ENCODE assay signal across 8 mouse cellular contexts in the genomic region with DNA sequence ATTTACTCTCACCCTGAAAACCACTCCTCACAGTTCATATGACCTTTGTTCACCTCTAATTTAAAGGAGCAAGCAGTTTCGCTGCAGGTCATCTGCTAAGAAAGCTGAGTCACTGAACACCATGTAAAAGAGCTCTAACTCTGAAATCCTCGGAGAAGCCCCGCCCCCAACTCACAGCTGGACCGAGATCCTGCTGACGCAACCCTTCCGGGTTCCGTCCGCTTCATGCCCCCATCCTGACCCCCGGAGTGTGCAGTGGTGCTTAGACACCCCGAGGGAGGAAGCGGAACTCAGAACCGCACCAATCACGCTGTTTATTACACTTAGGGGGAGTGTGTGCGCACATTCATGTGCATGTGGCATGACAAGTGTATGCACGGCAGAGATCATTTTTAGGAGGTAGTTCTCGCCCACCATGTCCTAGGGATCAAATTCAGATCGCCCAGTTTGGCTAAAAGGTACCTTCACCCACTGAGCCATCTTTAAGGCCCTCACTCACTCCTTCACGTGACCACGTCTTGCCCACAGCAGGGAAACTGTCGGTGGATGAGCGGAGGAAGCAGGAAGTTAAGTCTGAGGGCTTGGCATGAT. TPM values are rescaled to one million over a fixed set of nuclear protein-coding genes. Genes with fewer than 3 reads are reported as not detected.
DNase-seq lines count a peak whose midpoint lies in the region; ATAC-seq lines count a peak whose summit lies in the region.

No protein-coding gene starts in this region.

- H3K27ac ChIP-seq in hindbrain, embryonic 16.5 days (ENCODE audit: low read depth, low read length) = no peak overlapping the region
- H3K27ac ChIP-seq in liver, embryonic 12.5 days = peak overlapping the region; percentile 56

- H3K9me3 ChIP-seq in hindbrain, embryonic 16.5 days (ENCODE audit: control insufficient read depth, low read length) = no peaks in the 10 kb centered on the region
- H3K9me3 ChIP-seq in liver, embryonic 12.5 days (replicated peaks) = no peaks in the 10 kb centered on the region

- H3K27me3 ChIP-seq in hindbrain, embryonic 16.5 days (replicated peaks; ENCODE audit: control insufficient read depth, insufficient read depth, low read length) = peaks cover under 1% of the 10 kb centered on the region; the same call in 1 of the 2 replicates
- H3K27me3 ChIP-seq in liver, embryonic 12.5 days (replicated peaks) = peaks cover 29% of the 10 kb centered on the region

- no peak for ATAC-seq in hindbrain, embryonic 16.5 days
- peak; percentile 36 for ATAC-seq in liver, embryonic 12.5 days

- no peaks in the 10 kb centered on the region for H3K36me3 ChIP-seq in hindbrain, embryonic 16.5 days (ENCODE audit: control insufficient read depth, insufficient read depth, low read length)
- H3K36me3 ChIP-seq in liver, embryonic 12.5 days = no peaks in the 10 kb centered on the region

- peak; percentile 59 to 79 for DNase-seq in CD8-positive naive resting alpha-beta T cell, adult 2 months (ENCODE audit: low read depth in 2 of 2, low spot score in 2 of 2)
- peak; percentile 31 for DNase-seq in brain, adult 2 months (ENCODE audit: low read depth, low spot score)
- DNase-seq in gastrocnemius, postnatal 10 days = peak; percentile 70
- DNase-seq in monocyte, adult 2 months (ENCODE audit: low read depth in 1 of 2, low spot score in 2 of 2) = peak; percentile 91 to 92
- peak; percentile 86 for DNase-seq in thymus, postnatal 14 days
- DNase-seq in left cerebral cortex, adult 11 months (ENCODE audit: low spot score) = no peak

- peak overlapping the region; percentile 47; the same call in 1 of the 2 replicates for H3K9ac ChIP-seq in hindbrain, embryonic 16.5 days (ENCODE audit: low read depth, low read length)
- H3K9ac ChIP-seq in liver, embryonic 12.5 days = peak overlapping the region; percentile 62

- peak overlapping the region; percentile 61 for H3K4me2 ChIP-seq in hindbrain, embryonic 16.5 days (ENCODE audit: low read length)
- peak overlapping the region; percentile 83 for H3K4me2 ChIP-seq in liver, embryonic 12.5 days

- 25% methylated on average over 21 of the region's 21 CpGs for WGBS in hindbrain, embryonic 16.5 days
- 9% methylated on average over 21 of the region's 21 CpGs for WGBS in liver, embryonic 12.5 days (ENCODE audit: insufficient replicate concordance)

- H3K4me1 ChIP-seq in hindbrain, embryonic 16.5 days (ENCODE audit: control insufficient read depth, insufficient read depth, low read depth, low read length) = peaks cover 10% of the 10 kb centered on the region
- peaks cover 47% of the 10 kb centered on the region for H3K4me1 ChIP-seq in liver, embryonic 12.5 days

- peak overlapping the region; percentile 26 for H3K4me3 ChIP-seq in hindbrain, embryonic 16.5 days (ENCODE audit: low read length)
- peak overlapping the region; percentile 54 for H3K4me3 ChIP-seq in liver, embryonic 12.5 days

RNA-seq across cellular contexts. Expression of gene Mt1, which starts 12.3 kb away (rescaled TPM):
- total RNA-seq in gastrocnemius, postnatal 10 days (2021) = 10 to 100 TPM; 29.0 to 43.8 TPM
- polyA plus RNA-seq in hindbrain, embryonic 16.5 days (2015; fragmentation: Nextera tagmentation; extraction: Ambion mirVana) = 126 and 210 TPM in 2 replicates
- polyA plus RNA-seq in liver, embryonic 12.5 days (2016; fragmentation: Nextera tagmentation; extraction: Ambion mirVana) = 3,299 and 3,537 TPM in 2 replicates

RNA-seq across cellular contexts. Expression of gene Mt2, which starts 18.7 kb away (rescaled TPM):
- total RNA-seq in gastrocnemius, postnatal 10 days (2021) = 10 to 100 TPM; 35.0 to 63.8 TPM
- polyA plus RNA-seq in hindbrain, embryonic 16.5 days (2015; fragmentation: Nextera tagmentation; extraction: Ambion mirVana) = 30.4 and 53.8 TPM in 2 replicates
- polyA plus RNA-seq in liver, embryonic 12.5 days (2016; fragmentation: Nextera tagmentation; extraction: Ambion mirVana) = 1,025 and 1,037 TPM in 2 replicates

RNA-seq across cellular contexts. Expression of gene Nup93, which starts 23.2 kb away (rescaled TPM):
- 10 to 100 TPM; 19.3 to 20.3 TPM for total RNA-seq in gastrocnemius, postnatal 10 days (2021)
- 54.0 and 62.1 TPM in 2 replicates for polyA plus RNA-seq in hindbrain, embryonic 16.5 days (2015; fragmentation: Nextera tagmentation; extraction: Ambion mirVana)
- 74.6 and 77.0 TPM in 2 replicates for polyA plus RNA-seq in liver, embryonic 12.5 days (2016; fragmentation: Nextera tagmentation; extraction: Ambion mirVana)

RNA-seq across cellular contexts. Expression of gene Mt3, which starts 38.8 kb away (rescaled TPM):
- total RNA-seq in gastrocnemius, postnatal 10 days (2021) = 10 to 100 TPM; 11.0 to 22.2 TPM
- polyA plus RNA-seq in hindbrain, embryonic 16.5 days (2015; fragmentation: Nextera tagmentation; extraction: Ambion mirVana) = 242 and 317 TPM in 2 replicates
- 0.42 and 0.45 TPM in 2 replicates for polyA plus RNA-seq in liver, embryonic 12.5 days (2016; fragmentation: Nextera tagmentation; extraction: Ambion mirVana)

RNA-seq across cellular contexts. Expression of gene Mt4, which starts 54.2 kb away (rescaled TPM):
- not detected for total RNA-seq in gastrocnemius, postnatal 10 days (2021)
- not detected in 2 replicates for polyA plus RNA-seq in hindbrain, embryonic 16.5 days (2015; fragmentation: Nextera tagmentation; extraction: Ambion mirVana)
- not detected in 2 replicates for polyA plus RNA-seq in liver, embryonic 12.5 days (2016; fragmentation: Nextera tagmentation; extraction: Ambion mirVana)

Comparison
In these comparisons a context has a peak if more than half of its experiments do, and no peak if none do; other contexts are left out.
1. RNA of gene Mt1, which starts 12.3 kb away (polyA plus RNA-seq): 3,299 to 3,537 TPM in liver, embryonic 12.5 days; 126 to 210 TPM in hindbrain, embryonic 16.5 days; every median in the first group is over 10 times any median in the second.
2. RNA of gene Mt2, which starts 18.7 kb away (polyA plus RNA-seq): 1,025 to 1,037 TPM in liver, embryonic 12.5 days; 30.4 to 53.8 TPM in hindbrain, embryonic 16.5 days; every median in the first group is over 10 times any median in the second.